Mouse (Mus musculus): ENCODE results near the gene Abi3. TPM values are rescaled to one million over a fixed set of nuclear protein-coding genes. Genes with fewer than 3 reads are reported as not detected.

The Abi3 gene
- total RNA-seq, 2 experiments from 2014 or later = 3.3 to 4.9 TPM

GRCm38 (mm10) chr11:95840694-95841497, 1.4 kb downstream of the Abi3 start:
- intact Hi-C loops (cut with DNase I; ENCODE audit: low total_unique reads) = no loop called here
- no peak for DNase-seq

- DNase-seq = no peak
- intact Hi-C loops (cut with DNase I; ENCODE audit: low total_unique reads) = no loop called here
Measured at GRCm38 (mm10) chr11:95838999-95839868, 3.0 kb downstream of the Abi3 start.

- intact Hi-C loops (cut with DNase I; ENCODE audit: low total_unique reads) = no loop called here
- no peak for DNase-seq
Measured at GRCm38 (mm10) chr11:95838598-95838997, 3.7 kb downstream of the Abi3 start.

- intact Hi-C loops (cut with DNase I; ENCODE audit: low total_unique reads) = no loop called here
Measured at GRCm38 (mm10) chr11:95837059-95837458, 5.2 kb downstream of the Abi3 start, which contains the start of gene Gngt2. TSS of gene Gngt2 (plus strand) at chr11:95837216.

GRCm38 (mm10) chr11:95836433-95836832, 5.8 kb downstream of the Abi3 start:
- no peak for DNase-seq
- intact Hi-C loops (cut with DNase I; ENCODE audit: low total_unique reads) = no loop called here

More at GRCm38 (mm10) chr11:95837059-95837458, 5.2 kb downstream of the Abi3 start, which contains the start of gene Gngt2:
- DNase-seq = peak; percentile 84

DNA sequence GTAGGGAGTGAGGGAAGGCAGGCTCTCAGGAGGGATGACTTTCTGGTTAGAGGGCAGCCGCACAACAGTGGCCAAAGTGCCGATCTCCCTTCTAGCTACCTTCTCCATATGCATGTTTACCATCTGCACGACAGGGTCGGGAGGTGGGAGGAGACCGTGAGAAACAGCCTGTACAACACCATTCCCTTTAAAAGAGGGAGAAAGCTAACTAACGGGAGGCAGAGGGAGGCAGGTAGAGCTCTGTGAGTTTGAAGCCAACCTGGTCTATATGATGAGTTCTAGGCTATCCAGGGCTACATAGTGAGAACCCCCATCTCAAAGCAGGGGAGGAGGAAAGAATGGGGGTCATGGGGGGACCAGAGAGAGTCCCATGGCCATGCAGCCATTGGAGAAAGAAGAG, 6.4 kb downstream of the Abi3 start:
- DNase-seq = no peak
- intact Hi-C loops (cut with DNase I; ENCODE audit: low total_unique reads) = no loop called here

- intact Hi-C loops (cut with DNase I; ENCODE audit: low total_unique reads) = no loop called here
- no peak for DNase-seq
Measured at GRCm38 (mm10) chr11:95834742-95835710, 7.2 kb downstream of the Abi3 start.

DNA sequence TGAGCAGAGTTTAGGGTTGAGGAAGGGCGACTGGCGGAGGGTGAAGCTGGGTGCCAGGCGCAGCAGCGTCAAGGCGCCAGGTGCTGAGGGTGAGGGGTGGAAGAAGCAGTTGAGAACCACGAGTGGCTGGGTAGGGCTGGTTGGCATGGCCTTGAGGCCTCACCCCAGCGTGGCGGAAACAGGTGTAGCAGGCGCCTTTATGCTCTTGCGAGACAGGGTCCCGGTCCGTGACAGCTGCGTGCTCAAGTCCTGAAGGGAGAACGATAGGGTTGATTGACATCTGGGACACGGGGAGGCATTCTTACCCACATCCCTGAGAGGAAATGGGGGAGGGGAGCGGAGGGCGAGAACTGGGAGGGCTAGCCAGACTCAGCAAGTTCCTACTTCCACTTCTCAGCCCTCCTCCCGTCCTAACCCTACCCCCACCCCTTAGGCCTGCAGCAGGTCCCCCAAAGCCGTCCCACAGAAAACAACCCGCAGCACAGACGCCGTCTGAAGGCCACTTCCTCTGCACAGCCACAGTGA, 8.1 kb downstream of the Abi3 start:
- intact Hi-C loops (cut with DNase I; ENCODE audit: low total_unique reads) = no loop called here
- no peak for DNase-seq

GRCm38 (mm10) chr11:95833631-95834142, 8.6 kb downstream of the Abi3 start:
- intact Hi-C loops (cut with DNase I; ENCODE audit: low total_unique reads) = no loop called here

GRCm38 (mm10) chr11:95833006-95833570, 9.2 kb downstream of the Abi3 start:
- no peak for DNase-seq
- intact Hi-C loops (cut with DNase I; ENCODE audit: low total_unique reads) = no loop called here

More at GRCm38 (mm10) chr11:95833631-95834142, 8.6 kb downstream of the Abi3 start:
- no peak for DNase-seq

- intact Hi-C loops (cut with DNase I; ENCODE audit: low total_unique reads) = no loop called here
- no peak for DNase-seq
Measured at GRCm38 (mm10) chr11:95832129-95833005, 9.9 kb downstream of the Abi3 start.

GRCm38 (mm10) chr11:95831641-95832040, 10.6 kb downstream of the Abi3 start:
- no peak for DNase-seq
- intact Hi-C loops (cut with DNase I; ENCODE audit: low total_unique reads) = no loop called here

DNA sequence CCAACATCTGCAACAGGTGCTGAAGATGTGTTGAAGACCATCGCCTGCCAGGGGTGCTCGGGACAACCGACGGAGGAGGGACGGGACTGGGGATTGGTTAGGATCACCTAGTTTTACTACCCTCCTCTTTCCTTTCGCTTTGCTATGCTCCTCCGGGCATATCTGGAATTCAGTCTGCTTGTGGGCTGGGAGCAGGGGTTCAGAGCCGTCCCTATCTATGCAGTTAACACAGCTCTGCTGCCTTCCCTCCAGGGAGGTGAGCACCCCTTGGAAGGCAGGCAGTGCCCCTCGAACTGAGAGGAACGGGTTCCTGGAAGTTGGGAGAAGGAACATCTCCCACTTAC, 11.0 kb downstream of the Abi3 start:
- DNase-seq = no peak
- intact Hi-C loops (cut with DNase I; ENCODE audit: low total_unique reads) = no loop called here

- no peak for DNase-seq
- intact Hi-C loops (cut with DNase I; ENCODE audit: low total_unique reads) = no loop called here
Measured at GRCm38 (mm10) chr11:95830411-95831275, 11.6 kb downstream of the Abi3 start.

DNA sequence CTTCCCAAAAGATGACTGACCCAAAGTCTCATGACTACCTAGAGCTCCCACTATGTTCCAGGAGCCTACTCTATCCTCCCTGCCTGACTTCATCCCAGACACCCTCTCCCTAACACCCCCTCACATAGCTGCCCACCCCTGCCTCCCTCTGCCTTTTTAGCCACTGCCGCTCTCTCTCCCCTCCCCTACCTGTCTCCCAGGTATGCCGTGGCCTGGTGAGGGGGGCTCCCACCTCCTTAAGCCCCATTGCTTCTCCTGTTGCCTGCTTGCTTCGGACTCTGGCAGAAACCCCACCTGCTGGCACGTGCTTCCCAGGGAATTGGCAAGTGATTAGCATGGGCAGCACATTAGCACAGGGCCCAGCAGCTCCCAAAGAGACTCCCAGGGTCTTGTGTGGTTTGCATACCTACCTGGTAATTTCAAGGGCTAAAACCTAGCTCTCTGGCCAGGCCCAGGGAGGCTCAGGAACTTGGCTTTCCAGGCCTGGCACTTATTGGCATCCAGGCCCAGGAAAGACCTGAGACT, 12.7 kb downstream of the Abi3 start:
- DNase-seq = no peak
- intact Hi-C loops (cut with DNase I; ENCODE audit: low total_unique reads) = loop anchor here (2.0 to 5.0 kb wide), 2 partner anchors 23 to 57 kb away; no protein-coding TSS in a partner anchor

DNA sequence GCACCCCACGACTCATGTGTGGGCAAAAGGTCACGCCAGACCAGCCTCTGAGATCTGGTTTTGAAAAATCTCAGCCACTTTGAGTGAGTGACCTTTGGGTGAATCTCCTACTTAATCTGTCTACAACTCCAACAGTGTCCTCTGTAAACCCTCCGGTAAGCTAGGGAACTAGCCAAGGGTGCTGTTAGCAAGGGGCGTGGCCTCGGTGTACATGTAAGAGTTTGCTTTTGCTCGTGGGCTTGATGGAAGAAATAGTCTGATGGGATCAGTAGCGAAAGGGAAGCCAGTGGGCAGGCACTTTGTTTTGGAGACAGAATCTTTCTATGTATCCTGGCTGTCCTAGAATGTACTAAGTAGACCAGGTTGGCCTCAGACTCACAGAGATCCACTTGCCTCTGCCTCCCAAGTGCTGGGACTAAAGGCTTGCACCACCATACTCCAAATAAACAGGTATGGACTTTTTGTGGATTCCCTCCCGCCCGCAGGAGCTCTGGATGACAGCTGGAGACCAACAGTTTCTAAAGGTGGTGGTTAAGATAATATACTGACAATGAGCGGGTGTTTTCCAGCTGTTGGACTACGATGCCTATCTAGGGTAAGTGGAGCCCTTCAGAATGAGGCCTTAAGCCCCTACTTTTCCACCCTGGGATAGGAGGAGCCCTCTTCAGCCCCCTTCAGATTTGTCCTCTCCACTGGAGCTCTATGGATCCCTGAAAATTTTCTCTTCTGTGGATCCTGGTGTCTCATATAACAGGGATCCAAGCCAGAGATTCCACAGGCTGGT, 13.9 kb downstream of the Abi3 start:
- DNase-seq = no peak
- intact Hi-C loops (cut with DNase I; ENCODE audit: low total_unique reads) = loop anchor here (2.0 to 5.0 kb wide), 2 partner anchors 24 to 56 kb away; no protein-coding TSS in a partner anchor
